Mouse (Mus musculus) cerebellum, adult 2 months (tissue): ENCODE results near the gene Pdzd2. TPM values are rescaled to one million over a fixed set of nuclear protein-coding genes. Genes with fewer than 3 reads are reported as not detected.

Source experiments
- DNase-seq, 2 experiments: peaks; one replicate each; pipeline ENCODE4 v3.0.0; 2021
- H3K27ac ChIP-seq: fragments of 200-500 bp; 2 replicates; pipeline ENCODE4 v1.5.1; 2012; ENCODE audit warnings: low read length, control low read depth, inconsistent platforms; ENCODE audit not compliant: insufficient read depth
- H3K27me3 ChIP-seq: fragments of 200-500 bp; 2 replicates; pipeline ENCODE4 v1.6.1; 2012; ENCODE audit warnings: inconsistent platforms, mild to moderate bottlenecking, low read length, moderate library complexity; ENCODE audit not compliant: control insufficient read depth, insufficient read depth
- H3K4me1 ChIP-seq: fragments of 200-500 bp; 2 replicates; pipeline ENCODE4 v1.6.1; 2011; ENCODE audit warnings: low read length; ENCODE audit not compliant: control insufficient read depth, insufficient read depth
- H3K4me3 ChIP-seq: fragments of 200-500 bp; replicated peaks from 2 replicates; pipeline ENCODE3; 2011; ENCODE audit warnings: mild to moderate bottlenecking, low read depth, low read length, control low read depth; ENCODE audit not compliant: insufficient read depth
- CTCF ChIP-seq: fragments of 200-500 bp; IDR thresholded peaks from 2 replicates; pipeline ENCODE4 v1.5.1; 2011; ENCODE audit warnings: low read depth, mild to moderate bottlenecking, control low read depth, low read length, moderate library complexity, borderline replicate concordance; ENCODE audit not compliant: insufficient read depth
- POLR2A ChIP-seq: fragments of 200-500 bp; IDR thresholded peaks from 2 replicates; pipeline ENCODE4 v1.6.1; 2011; ENCODE audit warnings: low read length, control low read depth, borderline replicate concordance; ENCODE audit not compliant: insufficient read depth
- WGBS: fragments of 180-500 bp; shearing (Covaris S2); methylation state at CpG from one replicate; pipeline ENCODE4 v1.1.7; 2018; 5-methylcytosine and 5-hydroxymethylcytosine counted together
- polyA plus RNA-seq: library from polyadenylated mRNA; depleted of rRNA; stranded (reverse); fragments of >200 nt; gene quantifications from 2 replicates; pipeline ENCODE4 v1.2.3, GENCODE M21; 2012

Pdzd2 gene
- polyA plus RNA-seq, 1 experiment, result 6.3 TPM

- 75% methylated on average over 7 of the region's 7 CpGs for WGBS
- TF ChIP-seq POLR2A (no peak), CTCF (no peak)
- no peaks in the 10 kb centered on the region for H3K27me3 ChIP-seq
- no peak overlapping the region for H3K4me3 ChIP-seq
- no peak overlapping the region for H3K27ac ChIP-seq
- no peaks in the 10 kb centered on the region for H3K4me1 ChIP-seq
- DNase-seq, result no peak
These were observed 309.9 kb downstream of the Pdzd2 start for GRCm38 (mm10) chr15:12429572-12430431.

- Histone ChIP-seq H3K27me3 (no peaks in the 10 kb centered on the region), H3K4me3 (no peak overlapping the region), H3K27ac (no peak overlapping the region), H3K4me1 (no peaks in the 10 kb centered on the region)
- 87% methylated on average over 6 of the region's 6 CpGs for WGBS
- no peak for DNase-seq
- TF ChIP-seq POLR2A (no peak), CTCF (no peak)
These were observed 311.9 kb downstream of the Pdzd2 start for GRCm38 (mm10) chr15:12427818-12428217.

GRCm38 (mm10) chr15:12426342-12426741 lies 313.4 kb downstream of the Pdzd2 start:
- TF ChIP-seq POLR2A, result no peak
- no peak for TF ChIP-seq CTCF
- WGBS, result 95% methylated on average over 6 of the region's 6 CpGs
- no peaks in the 10 kb centered on the region for H3K4me1 ChIP-seq

GRCm38 (mm10) chr15:12425049-12425627 lies 314.6 kb downstream of the Pdzd2 start:
- TF ChIP-seq CTCF, result no peak
- no peak for TF ChIP-seq POLR2A
- H3K4me1 ChIP-seq, result no peaks in the 10 kb centered on the region
- no peak for DNase-seq
- no peak overlapping the region for H3K27ac ChIP-seq
- 51% methylated on average over 13 of the region's 13 CpGs for WGBS
- H3K27me3 ChIP-seq, result no peaks in the 10 kb centered on the region
- H3K4me3 ChIP-seq, result no peak overlapping the region

More at GRCm38 (mm10) chr15:12426342-12426741, 313.4 kb downstream of the Pdzd2 start:
- no peak overlapping the region for H3K4me3 ChIP-seq
- no peak overlapping the region for H3K27ac ChIP-seq
- no peaks in the 10 kb centered on the region for H3K27me3 ChIP-seq
- no peak for DNase-seq

- H3K4me1 ChIP-seq, result no peaks in the 10 kb centered on the region
- 85% methylated on average over 5 of the region's 5 CpGs for WGBS
- no peak for TF ChIP-seq CTCF
- no peak for TF ChIP-seq POLR2A
- H3K27me3 ChIP-seq, result no peaks in the 10 kb centered on the region
- H3K27ac ChIP-seq, result no peak overlapping the region
- H3K4me3 ChIP-seq, result no peak overlapping the region
- no peak for DNase-seq
These were observed 315.5 kb downstream of the Pdzd2 start for GRCm38 (mm10) chr15:12424187-12424586.

- no peak for TF ChIP-seq POLR2A
- no peak for TF ChIP-seq CTCF
- H3K27ac ChIP-seq, result no peak overlapping the region
- H3K4me3 ChIP-seq, result no peak overlapping the region
- H3K4me1 ChIP-seq, result no peaks in the 10 kb centered on the region
- H3K27me3 ChIP-seq, result no peaks in the 10 kb centered on the region
- no peak for DNase-seq
- WGBS, result 96% methylated on average over 8 of the region's 8 CpGs
These were observed 318.8 kb downstream of the Pdzd2 start for GRCm38 (mm10) chr15:12420915-12421314.

GRCm38 (mm10) chr15:12420376-12420775 lies 319.3 kb downstream of the Pdzd2 start:
- Histone ChIP-seq H3K27ac (no peak overlapping the region), H3K4me3 (no peak overlapping the region), H3K4me1 (no peaks in the 10 kb centered on the region), H3K27me3 (no peaks in the 10 kb centered on the region)
- 93% methylated on average over 10 of the region's 10 CpGs for WGBS
- TF ChIP-seq CTCF (no peak), POLR2A (no peak)
- no peak for DNase-seq

- 82% methylated on average over 7 of the region's 7 CpGs for WGBS
- no peak for DNase-seq
- no peaks in the 10 kb centered on the region for H3K4me1 ChIP-seq
- TF ChIP-seq CTCF, result no peak
- TF ChIP-seq POLR2A, result no peak
- H3K27ac ChIP-seq, result no peak overlapping the region
- no peaks in the 10 kb centered on the region for H3K27me3 ChIP-seq
- no peak overlapping the region for H3K4me3 ChIP-seq
These were observed 320.3 kb downstream of the Pdzd2 start for GRCm38 (mm10) chr15:12419446-12419845.
